Mouse (Mus musculus) megakaryocyte, embryonic 14.5 days (primary cell): Measurements from ENCODE around the gene Akap13.

Experiments used
- FLI1 ChIP-seq: IDR thresholded peaks from 2 replicates; pipeline ENCODE4 v1.6.1; 2012; ENCODE audit warnings: low read length, inconsistent platforms, mixed read lengths
- GATA1 ChIP-seq: IDR thresholded peaks from 3 replicates; pipeline ENCODE4 v1.6.1; 2012; ENCODE audit warnings: mixed read lengths, low read length, inconsistent platforms, borderline replicate concordance

GRCm38 (mm10) chr7:75793091-75793490 lies 337.8 kb downstream of the Akap13 start:
- TF ChIP-seq GATA1 (no peak), FLI1 (no peak)
